Mouse (Mus musculus): ENCODE measurements around the gene Slf2.
A peak's percentile ranks its signal among the peaks of the same experiment; 100 is the strongest.

DNA sequence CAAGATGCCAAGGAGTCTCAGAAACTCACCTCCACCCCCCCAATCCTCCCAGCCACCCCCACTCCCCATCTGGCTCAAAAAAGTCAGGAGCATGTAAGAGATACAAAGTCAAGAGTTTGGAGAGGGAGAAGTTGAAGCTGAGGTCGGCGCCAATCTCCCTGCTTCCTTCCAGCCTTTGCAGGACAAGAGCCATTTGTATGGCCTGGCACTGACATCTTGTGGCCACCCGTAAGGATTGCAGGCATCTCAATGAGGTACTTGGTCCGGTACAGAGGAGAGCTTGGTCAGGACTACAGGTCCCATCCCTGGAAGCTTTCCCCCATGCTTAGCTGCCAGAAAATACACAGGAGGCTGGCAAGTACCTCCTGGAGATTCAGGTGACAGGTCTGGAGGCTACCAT is 35.7 kb upstream of the Slf2 start:
- TF ChIP-seq CTCF (IDR thresholded peaks at IDR 0.05; ENCODE audit: control insufficient read depth, insufficient read depth, low read length) (peak; percentile 73), POLR2A (IDR thresholded peaks at IDR 0.05; ENCODE audit: borderline replicate concordance, control insufficient read depth, low read depth, low read length) (no peak)

All from bone marrow, adult 2 months (tissue).